Mouse (Mus musculus) neural tube, embryonic 12.5 days (tissue): ENCODE results near the gene Rhof. TPM values are rescaled to one million over a fixed set of nuclear protein-coding genes. Genes with fewer than 3 reads are reported as not detected.
A peak's percentile ranks its signal among the peaks of the same experiment; 100 is the strongest.

Experiments
- ATAC-seq: fragments of 200-750 bp; cut with Nextera tagmentation; 2 replicates; pipeline ENCODE4 v1.8.0; 2017; ENCODE audit warnings: low read depth, mild to moderate bottlenecking, moderate TSS enrichment, moderate library complexity; ENCODE audit not compliant: low FRiP score
- H3K27ac ChIP-seq: fragments of 300-500 bp; sonication (generic); 2 replicates; pipeline ENCODE4 v1.5.1; 2016
- H3K27me3 ChIP-seq: fragments of 300-500 bp; sonication (generic); replicated peaks from 2 replicates; pipeline ENCODE4 v1.6.1; 2016; ENCODE audit warnings: mild to moderate bottlenecking
- H3K36me3 ChIP-seq: fragments of 300-500 bp; sonication (generic); 2 replicates; pipeline ENCODE4 v1.6.1; 2016; ENCODE audit warnings: mild to moderate bottlenecking
- H3K4me1 ChIP-seq: fragments of 300-500 bp; sonication (generic); 2 replicates; pipeline ENCODE4 v1.6.1; 2016
- H3K4me2 ChIP-seq: fragments of 300-500 bp; sonication (generic); replicated peaks from 2 replicates; pipeline ENCODE4 v1.6.1; 2016; ENCODE audit warnings: mild to moderate bottlenecking
- H3K4me3 ChIP-seq: fragments of 300-500 bp; sonication (generic); 2 replicates; pipeline ENCODE4 v1.5.1; 2016
- H3K9ac ChIP-seq: fragments of 300-500 bp; sonication (generic); 2 replicates; pipeline ENCODE4 v1.6.1; 2016; ENCODE audit warnings: mild to moderate bottlenecking
- H3K9me3 ChIP-seq: fragments of 300-500 bp; sonication (generic); 2 replicates; pipeline ENCODE4 v1.6.1; 2016; ENCODE audit warnings: mild to moderate bottlenecking
- WGBS: fragments of 180-500 bp; shearing (Covaris S2); methylation state at CpG from one replicate; pipeline ENCODE4 v1.1.7; 2016; 5-methylcytosine and 5-hydroxymethylcytosine counted together
- polyA plus RNA-seq: library from polyadenylated mRNA; unstranded; fragments of >200 nt; fragmentation: Nextera tagmentation; extraction: Ambion mirVana; gene quantifications from 2 replicates; pipeline ENCODE4 v1.2.1, GENCODE M21; 2016

The Rhof gene
- polyA plus RNA-seq, 1 experiment from 2014 or later, result 2.9 TPM

- peaks cover 45% of the 10 kb centered on the region for H3K4me1 ChIP-seq
- H3K4me2 ChIP-seq, result peak overlapping the region; percentile 100
- H3K4me3 ChIP-seq, result peak overlapping the region; percentile 89
- H3K36me3 ChIP-seq, result peaks cover 15% of the 10 kb centered on the region; the same call in 1 of the 2 replicates
- H3K27me3 ChIP-seq, result no peaks in the 10 kb centered on the region
- H3K9me3 ChIP-seq, result no peaks in the 10 kb centered on the region
- H3K9ac ChIP-seq, result peak overlapping the region; percentile 100
- under 1% methylated on average over 40 of the region's 40 CpGs for WGBS
- ATAC-seq, result peak; percentile 38
- peak overlapping the region; percentile 100 for H3K27ac ChIP-seq
These were observed 5.9 kb upstream of the Rhof start for GRCm38 (mm10) chr5:123138230-123138911.

- H3K27me3 ChIP-seq, result no peaks in the 10 kb centered on the region
- H3K27ac ChIP-seq, result peak overlapping the region; percentile 100
- H3K9ac ChIP-seq, result peak overlapping the region; percentile 100
- peaks cover 49% of the 10 kb centered on the region for H3K4me1 ChIP-seq
- H3K9me3 ChIP-seq, result no peaks in the 10 kb centered on the region
- ATAC-seq, result no peak
- 0% methylated on average over 5 of the region's 6 CpGs for WGBS
- peak overlapping the region; percentile 100 for H3K4me2 ChIP-seq
- peak overlapping the region; percentile 89 for H3K4me3 ChIP-seq
- H3K36me3 ChIP-seq, result peaks cover 15% of the 10 kb centered on the region; the same call in 1 of the 2 replicates
These were observed 5.4 kb upstream of the Rhof start for GRCm38 (mm10) chr5:123137910-123138229.

GRCm38 (mm10) chr5:123137044-123137909 is 4.8 kb upstream of the Rhof start:
- H3K27me3 ChIP-seq, result no peaks in the 10 kb centered on the region
- ATAC-seq, result no peak
- peak overlapping the region; percentile 89 for H3K4me3 ChIP-seq
- H3K36me3 ChIP-seq, result peaks cover 15% of the 10 kb centered on the region; the same call in 1 of the 2 replicates
- peak overlapping the region; percentile 100 for H3K27ac ChIP-seq
- H3K9me3 ChIP-seq, result no peaks in the 10 kb centered on the region
- H3K4me2 ChIP-seq, result peak overlapping the region; percentile 100
- H3K4me1 ChIP-seq, result peaks cover 55% of the 10 kb centered on the region
- H3K9ac ChIP-seq, result peak overlapping the region; percentile 100
- WGBS, result 1% methylated on average over 20 of the region's 20 CpGs

- Histone ChIP-seq H3K4me3 (peak overlapping the region; percentile 89), H3K4me1 (peaks cover 63% of the 10 kb centered on the region), H3K4me2 (peak overlapping the region; percentile 100), H3K9me3 (no peaks in the 10 kb centered on the region), H3K36me3 (peaks cover 19% of the 10 kb centered on the region; the same call in 1 of the 2 replicates), H3K27ac (peak overlapping the region; percentile 100), H3K9ac (peak overlapping the region; percentile 100), H3K27me3 (no peaks in the 10 kb centered on the region)
- no peak for ATAC-seq
- under 1% methylated on average over 13 of the region's 13 CpGs for WGBS
These were observed 4.0 kb upstream of the Rhof start for GRCm38 (mm10) chr5:123136361-123137043.

- Histone ChIP-seq H3K4me2 (peak overlapping the region; percentile 100), H3K9ac (peak overlapping the region; percentile 100), H3K27me3 (no peaks in the 10 kb centered on the region), H3K4me1 (peaks cover 66% of the 10 kb centered on the region), H3K9me3 (no peaks in the 10 kb centered on the region), H3K36me3 (peaks cover 26% of the 10 kb centered on the region; the same call in 1 of the 2 replicates), H3K27ac (peak overlapping the region; percentile 100), H3K4me3 (peak overlapping the region; percentile 89)
- no peak for ATAC-seq
- WGBS, result 4% methylated on average over 30 of the region's 30 CpGs
These were observed 3.2 kb upstream of the Rhof start for GRCm38 (mm10) chr5:123135471-123136360.

- Histone ChIP-seq H3K4me2 (peak overlapping the region; percentile 100), H3K4me3 (peak overlapping the region; percentile 89), H3K27ac (0 out of 2 replicates have a peak overlapping the region, but pooled peaks have one; percentile 0), H3K36me3 (peaks cover 34% of the 10 kb centered on the region; the same call in 1 of the 2 replicates), H3K9ac (peak overlapping the region; percentile 100), H3K27me3 (no peaks in the 10 kb centered on the region), H3K9me3 (no peaks in the 10 kb centered on the region), H3K4me1 (peaks cover 66% of the 10 kb centered on the region)
- no peak for ATAC-seq
- WGBS, result 8% methylated on average over 8 of the region's 8 CpGs
These were observed 2.4 kb upstream of the Rhof start for GRCm38 (mm10) chr5:123134875-123135382.

- Histone ChIP-seq H3K4me3 (peak overlapping the region; percentile 89; the same call in 1 of the 2 replicates), H3K36me3 (peaks cover 39% of the 10 kb centered on the region; the same call in 1 of the 2 replicates), H3K4me1 (peaks cover 66% of the 10 kb centered on the region), H3K27me3 (no peaks in the 10 kb centered on the region), H3K9me3 (no peaks in the 10 kb centered on the region), H3K27ac (peak overlapping the region; percentile 34; the same call in 1 of the 2 replicates), H3K9ac (peak overlapping the region; percentile 100), H3K4me2 (peak overlapping the region; percentile 100)
- ATAC-seq, result no peak
- WGBS, result 18% methylated on average over 13 of the region's 13 CpGs
These were observed 1.8 kb upstream of the Rhof start for GRCm38 (mm10) chr5:123134186-123134874.

- Histone ChIP-seq H3K4me2 (peak overlapping the region; percentile 100), H3K9ac (no peak overlapping the region), H3K9me3 (no peaks in the 10 kb centered on the region), H3K27me3 (no peaks in the 10 kb centered on the region), H3K4me3 (0 out of 2 replicates have a peak overlapping the region, but pooled peaks have one; percentile 3), H3K36me3 (peaks cover 39% of the 10 kb centered on the region; the same call in 1 of the 2 replicates), H3K4me1 (peaks cover 66% of the 10 kb centered on the region), H3K27ac (0 out of 2 replicates have a peak overlapping the region, but pooled peaks have one; percentile 34)
- no peak for ATAC-seq
- WGBS, result 16% methylated on average over 7 of the region's 7 CpGs
These were observed 1.3 kb upstream of the Rhof start for GRCm38 (mm10) chr5:123133784-123134143.

GRCm38 (mm10) chr5:123133083-123133783 is 741 bp upstream of the Rhof start:
- Histone ChIP-seq H3K9ac (no peak overlapping the region), H3K4me1 (peaks cover 66% of the 10 kb centered on the region), H3K4me3 (0 out of 2 replicates have a peak overlapping the region, but pooled peaks have one; percentile 3), H3K27me3 (no peaks in the 10 kb centered on the region), H3K27ac (0 out of 2 replicates have a peak overlapping the region, but pooled peaks have one; percentile 34), H3K36me3 (peaks cover 43% of the 10 kb centered on the region; the same call in 1 of the 2 replicates), H3K4me2 (peak overlapping the region; percentile 100), H3K9me3 (no peaks in the 10 kb centered on the region)
- ATAC-seq, result 0 out of 2 replicates have a peak, but pooled peaks have one; percentile 5
- WGBS, result 21% methylated on average over 18 of the region's 18 CpGs

GRCm38 (mm10) chr5:123130814-123131148 is 1.7 kb downstream of the Rhof start:
- no peak overlapping the region for H3K27ac ChIP-seq
- H3K4me1 ChIP-seq, result peaks cover 45% of the 10 kb centered on the region
- no peak overlapping the region for H3K9ac ChIP-seq
- H3K4me2 ChIP-seq, result no peak overlapping the region
- H3K36me3 ChIP-seq, result peaks cover 57% of the 10 kb centered on the region; the same call in 1 of the 2 replicates
- no peak for ATAC-seq
- no peaks in the 10 kb centered on the region for H3K9me3 ChIP-seq
- WGBS, result 83% methylated on average over 5 of the region's 5 CpGs
- H3K4me3 ChIP-seq, result no peak overlapping the region
- H3K27me3 ChIP-seq, result no peaks in the 10 kb centered on the region
